Comparison of ENCODE assay signal across 27 mouse cellular contexts in genomic region chr5:92287840-92288239, GRCm38 (mm10). TPM values are rescaled to one million over a fixed set of nuclear protein-coding genes. Genes with fewer than 3 reads are reported as not detected.
DNase-seq lines count a peak whose midpoint lies in the region; ATAC-seq and TF ChIP-seq lines count a peak whose summit lies in the region.
"Had no signal": no experiment of that assay in that cellular context is flagged by ENCODE, and none has a peak within 500 bp of the region (broad histone marks: within the 10 kb centered on the region; RNA-seq: fewer than 3 reads in every experiment).

No protein-coding gene starts in this region.

- H3K9me3 ChIP-seq in liver, embryonic 12.5 days (replicated peaks) = no peaks in the 10 kb centered on the region
- H3K9me3 ChIP-seq in liver, embryonic 11.5 days (ENCODE audit: control insufficient read depth, low read length) = no peaks in the 10 kb centered on the region
- H3K9me3 ChIP-seq in G1E (replicated peaks) = no peaks in the 10 kb centered on the region

- intact Hi-C loops in heart, postnatal 14 days (cut with DNase I) = no loop called here

- peak; percentile 28; the same call in 1 of the 2 replicates for ATAC-seq in liver, embryonic 12.5 days
- ATAC-seq in liver, embryonic 11.5 days (replicated peaks; ENCODE audit: low FRiP score) = no peak
- peak; percentile 77 for ATAC-seq in G1E (ENCODE audit: extremely low read depth, insufficient number of reproducible peaks, low FRiP score, poor library complexity, severe bottlenecking)
- ATAC-seq: activated CD4-positive, CD25-positive, alpha-beta regulatory T cell, adult 4 months; CD4-positive, CD25-positive, alpha-beta regulatory T cell, adult 4 months; Patski had no signal

- H3K27ac ChIP-seq in liver, embryonic 12.5 days = no peak overlapping the region
- H3K27ac ChIP-seq in liver, embryonic 11.5 days (ENCODE audit: low read depth, low read length) = no peak overlapping the region

- TF ChIP-seq CTCF in G1E (IDR thresholded peaks at IDR 0.05; ENCODE audit: low read depth, low read length) = no peak

- peak; percentile 72 for DNase-seq in heart, adult 11 months
- no peak for DNase-seq in heart, postnatal 14 days
- no peak for DNase-seq in liver, embryonic 11.5 days (ENCODE audit: low spot score)
- DNase-seq in G1E (ENCODE audit: low spot score) (no peak), MN1 (ENCODE audit: low spot score) (peak; percentile 75)
- no peak for DNase-seq in thymus, postnatal 4 days
- no peak for DNase-seq in kidney, postnatal 10 days
- DNase-seq: adrenal gland, adult 2 months; adrenal gland, adult 8-10 months; adrenal gland, postnatal 10 days; adrenal gland, postnatal 14 days; adrenal gland, postnatal 25 days; adrenal gland, postnatal 36 days; B cell, adult 2 months; cerebellum, adult 11 months; cerebellum, adult 11-12 months; cerebellum, adult 18-20 months; cerebellum, adult 2 months had no signal

- WGBS in liver, embryonic 12.5 days (ENCODE audit: insufficient replicate concordance) = 73% methylated on average over 6 of the region's 6 CpGs
- 77% methylated on average over 6 of the region's 6 CpGs for WGBS in liver, embryonic 11.5 days

- no peak overlapping the region for H3K9ac ChIP-seq in liver, embryonic 12.5 days
- no peak overlapping the region for H3K9ac ChIP-seq in liver, embryonic 11.5 days (ENCODE audit: low read depth, low read length)

- H3K4me3 ChIP-seq in liver, embryonic 12.5 days = no peak overlapping the region
- no peak overlapping the region for H3K4me3 ChIP-seq in liver, embryonic 11.5 days (ENCODE audit: low read depth, low read length)
- H3K4me3 ChIP-seq in G1E (ENCODE audit: low read depth, low read length) = peak overlapping the region; percentile 7; the same call in 1 of the 2 replicates

- H3K4me2 ChIP-seq in liver, embryonic 12.5 days = no peak overlapping the region
- no peak overlapping the region for H3K4me2 ChIP-seq in liver, embryonic 11.5 days

- no peaks in the 10 kb centered on the region for H3K27me3 ChIP-seq in liver, embryonic 12.5 days (replicated peaks)
- H3K27me3 ChIP-seq in liver, embryonic 11.5 days (replicated peaks; ENCODE audit: control insufficient read depth, insufficient read depth, low read length) = no peaks in the 10 kb centered on the region
- H3K27me3 ChIP-seq in G1E (ENCODE audit: insufficient read depth, low read length) = no peaks in the 10 kb centered on the region
- H3K27me3 ChIP-seq: CH12.LX, Patski had no signal

- H3K36me3 ChIP-seq in liver, embryonic 12.5 days = peaks cover 89% of the 10 kb centered on the region
- peaks cover 49% of the 10 kb centered on the region for H3K36me3 ChIP-seq in liver, embryonic 11.5 days (ENCODE audit: control insufficient read depth, insufficient read depth, low read length)
- H3K36me3 ChIP-seq in G1E (replicated peaks) = peaks cover 90% of the 10 kb centered on the region

- H3K4me1 ChIP-seq in liver, embryonic 12.5 days = peaks cover 24% of the 10 kb centered on the region
- H3K4me1 ChIP-seq in liver, embryonic 11.5 days (replicated peaks; ENCODE audit: control insufficient read depth, insufficient read depth, low read length) = peaks cover 8% of the 10 kb centered on the region
- peaks cover 52% of the 10 kb centered on the region for H3K4me1 ChIP-seq in G1E (ENCODE audit: insufficient read depth, low read depth, low read length)

RNA-seq across cellular contexts. Expression of gene Naaa, which starts 9.9 kb away (rescaled TPM):
- 10 to 100 TPM; 11.1 to 12.4 TPM for total RNA-seq in heart, postnatal 14 days (2021)
- 3.0 TPM in 2 replicates for polyA plus RNA-seq in liver, embryonic 12.5 days (2016; fragmentation: Nextera tagmentation; extraction: Ambion mirVana)
- 4.7 and 6.0 TPM in 2 replicates for polyA plus RNA-seq in liver, embryonic 11.5 days (2014; fragmentation: Nextera tagmentation; extraction: Ambion mirVana)
- total RNA-seq in G1E (2014; fragmentation: Nextera tagmentation) = 13.1 and 22.4 TPM in 2 replicates
- 15.1 and 17.5 TPM in 2 replicates for total RNA-seq in G1E (2017)
- 6.9 and 7.8 TPM in 2 replicates for polyA plus RNA-seq in G1E (2012)

RNA-seq across cellular contexts. Expression of gene Sdad1, which starts 22.4 kb away (rescaled TPM):
- total RNA-seq in heart, postnatal 14 days (2021) = 10 to 100 TPM; 12.4 to 13.9 TPM
- polyA plus RNA-seq in liver, embryonic 12.5 days (2016; fragmentation: Nextera tagmentation; extraction: Ambion mirVana) = 35.1 and 36.3 TPM in 2 replicates
- polyA plus RNA-seq in liver, embryonic 11.5 days (2014; fragmentation: Nextera tagmentation; extraction: Ambion mirVana) = 48.7 and 52.9 TPM in 2 replicates
- total RNA-seq in G1E (2014; fragmentation: Nextera tagmentation) = 76.9 and 85.3 TPM in 2 replicates
- 66.0 and 76.9 TPM in 2 replicates for total RNA-seq in G1E (2017)
- 62.6 and 83.4 TPM in 2 replicates for polyA plus RNA-seq in G1E (2012)

RNA-seq across cellular contexts. Expression of gene Ppef2, which starts 31.8 kb away (rescaled TPM):
- not detected for total RNA-seq in heart, postnatal 14 days (2021)
- not detected in 2 replicates for polyA plus RNA-seq in liver, embryonic 12.5 days (2016; fragmentation: Nextera tagmentation; extraction: Ambion mirVana)
- polyA plus RNA-seq in liver, embryonic 11.5 days (2014; fragmentation: Nextera tagmentation; extraction: Ambion mirVana) = 0.22 and 0.36 TPM in 2 replicates
- not detected in 2 replicates for total RNA-seq in G1E (2014; fragmentation: Nextera tagmentation)
- 0.05 and 0.17 TPM in 2 replicates for total RNA-seq in G1E (2017)
- polyA plus RNA-seq in G1E (2012) = not detected in 2 replicates
- total RNA-seq: adrenal gland, adult 18-20 months; adrenal gland, postnatal 36 days had no signal
- polyA plus RNA-seq: C2C12 had no signal

RNA-seq across cellular contexts. Expression of gene Cxcl9, which starts 40.0 kb away (rescaled TPM):
- total RNA-seq in heart, postnatal 14 days (2021) = under 1 TPM; 0.57 to 0.88 TPM
- polyA plus RNA-seq in liver, embryonic 12.5 days (2016; fragmentation: Nextera tagmentation; extraction: Ambion mirVana) = not detected in 2 replicates
- not detected in 2 replicates for polyA plus RNA-seq in liver, embryonic 11.5 days (2014; fragmentation: Nextera tagmentation; extraction: Ambion mirVana)
- not detected in 2 replicates for total RNA-seq in G1E (2014; fragmentation: Nextera tagmentation)
- total RNA-seq in G1E (2017) = 0.06 TPM in 1 of 2 replicates, not detected in the other
- not detected in 2 replicates for polyA plus RNA-seq in G1E (2012)
- total RNA-seq: CH12.LX, ES-E14, MEL had no signal
- polyA plus RNA-seq: C2C12; cerebellum, adult 2 months had no signal

RNA-seq across cellular contexts. Expression of gene Art3, which starts 43.8 kb away (rescaled TPM):
- total RNA-seq in heart, postnatal 14 days (2021) = 100 to 1,000 TPM; 620 to 781 TPM
- polyA plus RNA-seq in liver, embryonic 12.5 days (2016; fragmentation: Nextera tagmentation; extraction: Ambion mirVana) = 0.78 and 1.0 TPM in 2 replicates
- polyA plus RNA-seq in liver, embryonic 11.5 days (2014; fragmentation: Nextera tagmentation; extraction: Ambion mirVana) = 1.1 and 1.8 TPM in 2 replicates
- not detected in 2 replicates for total RNA-seq in G1E (2014; fragmentation: Nextera tagmentation)
- 0.22 TPM in 1 of 2 replicates, not detected in the other for total RNA-seq in G1E (2017)
- not detected in 2 replicates for polyA plus RNA-seq in G1E (2012)
- total RNA-seq: MEL had no signal
- polyA plus RNA-seq: Patski had no signal

Comparison
In these comparisons a context has a peak if more than half of its experiments do, and no peak if none do; other contexts are left out.
1. DNase-seq: peak in heart, adult 11 months (single experiment) and MN1 (single experiment); none in heart, postnatal 14 days (0 of 2), liver, embryonic 11.5 days (single experiment), G1E (single experiment), thymus, postnatal 4 days (single experiment) and kidney, postnatal 10 days (single experiment).